Mouse (Mus musculus): ENCODE measurements around the gene Slc25a25.
"Not testable (repeated sequence)": the region's sequence is repeated elsewhere in the genome, so short reads cannot be mapped to it uniquely, and the experiment has no call there.

Gene Slc25a25

DNA sequence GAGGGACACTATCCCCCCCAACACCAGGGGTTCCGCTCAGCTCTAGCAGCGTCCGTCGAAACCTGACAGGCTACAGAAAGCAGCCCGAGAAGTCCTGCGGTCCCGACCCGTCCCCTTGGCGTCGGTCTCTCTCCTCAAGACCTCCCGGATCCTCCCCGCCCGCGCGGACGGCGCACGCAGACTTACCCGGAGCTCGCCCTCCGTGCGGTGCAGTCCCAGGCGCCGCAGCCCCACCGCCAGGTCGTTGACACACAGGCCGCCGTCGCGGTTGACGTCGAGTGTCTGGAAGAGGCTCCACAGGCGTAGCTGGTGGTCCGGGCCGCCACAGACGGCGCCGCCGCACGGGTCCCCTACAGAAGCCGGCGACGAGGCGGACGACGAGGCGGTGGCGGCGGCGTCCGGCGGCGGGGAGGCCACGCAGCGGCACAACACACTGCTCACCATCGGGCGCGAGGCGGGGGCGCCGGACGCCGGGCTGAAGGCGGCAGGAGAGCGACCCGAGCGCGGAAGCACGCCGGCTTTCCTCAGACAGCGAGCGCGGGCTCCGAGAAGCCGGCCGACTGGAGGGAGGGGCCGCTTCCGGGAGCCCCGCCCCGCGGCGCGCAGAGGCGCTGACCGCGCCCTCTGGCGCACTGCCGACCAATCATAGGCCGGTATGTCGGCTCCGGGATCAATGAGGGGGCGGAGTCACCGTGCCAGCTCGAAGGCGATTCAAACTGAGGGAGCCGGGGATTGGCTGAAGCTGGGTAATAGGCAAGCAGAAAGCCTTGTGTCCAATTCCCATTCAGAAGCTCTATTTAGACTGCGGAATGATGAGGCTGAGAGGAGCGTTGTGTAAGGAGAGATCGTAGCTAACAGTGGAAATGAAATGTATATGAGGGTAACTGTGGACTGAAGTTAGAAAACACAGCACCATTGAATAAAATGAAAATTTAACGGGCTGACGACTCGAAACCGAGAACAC, at the start of gene Slc25a25:
Slc25a25 (minus strand) TSS at position 565 of the 964 bp plus-strand sequence.
- peak; percentile 98 to 99 for DNase-seq

DNA sequence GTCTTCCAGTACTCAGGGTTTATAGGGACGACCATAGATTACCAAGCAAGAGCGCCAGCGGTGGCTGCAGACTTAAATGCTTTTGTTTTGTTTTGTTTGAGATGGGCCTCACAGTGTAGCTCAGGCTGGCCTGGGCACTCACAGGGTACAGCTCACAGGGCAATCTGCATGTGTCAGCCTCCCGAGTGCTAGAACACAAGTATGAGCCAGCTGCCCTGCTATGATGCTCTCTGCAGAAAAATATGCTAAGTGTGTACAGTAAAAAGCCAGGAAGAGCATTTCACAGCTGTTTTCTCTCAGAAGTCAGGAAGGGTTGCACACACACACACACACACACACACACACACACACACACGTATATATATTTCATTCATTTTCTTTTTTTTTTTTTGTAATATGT, 49.2 kb upstream of the Slc25a25 start:
- DNase-seq = no peak

DNA sequence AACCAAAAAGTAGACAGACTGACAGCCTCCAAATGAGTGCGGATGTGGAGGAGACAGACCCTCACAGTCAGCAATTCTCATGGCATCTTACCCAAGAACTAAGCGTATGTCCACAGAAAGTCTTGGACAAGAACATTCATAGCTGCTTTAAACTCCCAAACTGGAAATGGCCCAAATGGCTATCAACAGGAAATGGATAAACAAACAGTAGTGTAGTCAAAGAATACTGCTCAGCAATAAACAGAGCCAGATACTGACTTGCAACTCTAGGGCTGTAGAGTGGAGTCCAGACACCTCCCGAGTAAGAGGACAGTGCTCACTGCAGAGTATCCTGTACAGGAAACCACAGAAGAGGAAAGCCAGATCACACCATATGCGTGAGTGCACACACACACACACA, 48.1 kb upstream of the Slc25a25 start:
- DNase-seq = no peak

DNA sequence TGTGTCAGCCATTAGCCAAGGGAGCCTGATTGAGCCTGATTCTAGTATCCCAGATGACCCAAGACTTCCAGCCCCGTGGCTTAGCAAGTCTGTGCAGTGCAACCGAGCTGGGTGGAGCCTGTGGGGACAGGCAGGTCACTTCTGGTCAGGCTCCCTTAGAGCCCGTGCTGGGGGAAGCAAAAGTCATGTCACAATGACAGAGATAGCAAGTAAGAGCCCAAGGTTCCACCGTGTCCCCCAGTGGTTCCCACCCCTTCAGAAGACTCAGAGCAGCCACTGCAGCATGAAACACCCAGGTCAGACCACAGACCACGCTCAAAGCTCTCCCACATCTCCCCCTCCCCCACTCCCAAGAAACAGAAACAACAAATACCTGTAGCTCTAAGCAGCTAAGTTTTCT, 44.9 kb upstream of the Slc25a25 start:
- DNase-seq = no peak

DNA sequence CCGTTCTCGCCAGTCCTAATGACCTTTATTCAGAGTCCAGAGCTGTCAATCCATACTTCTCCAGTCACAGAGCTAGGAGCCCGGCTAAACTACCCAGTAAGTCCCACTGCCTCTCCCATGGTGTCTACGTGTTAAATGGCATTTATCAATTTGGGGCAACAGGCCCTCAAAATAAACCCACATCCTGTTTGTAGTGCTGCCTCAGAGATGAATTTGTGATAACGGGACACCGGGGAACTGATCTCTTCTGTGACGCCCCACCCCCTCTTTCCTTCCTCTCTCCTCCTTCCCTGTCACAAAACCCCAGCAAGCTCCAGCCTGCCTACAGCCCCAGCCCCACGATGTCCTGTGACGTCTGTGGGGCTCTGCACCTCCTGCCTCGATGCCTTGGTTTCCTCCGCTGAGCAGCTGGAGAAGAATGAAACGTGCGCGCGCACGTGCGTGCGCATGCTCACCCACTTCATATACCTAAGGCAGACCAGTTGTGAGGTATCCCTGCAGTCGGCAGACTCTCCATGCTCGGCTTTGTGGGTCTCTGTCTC, 44.0 kb upstream of the Slc25a25 start:
- DNase-seq = peak; percentile 32 to 56

DNA sequence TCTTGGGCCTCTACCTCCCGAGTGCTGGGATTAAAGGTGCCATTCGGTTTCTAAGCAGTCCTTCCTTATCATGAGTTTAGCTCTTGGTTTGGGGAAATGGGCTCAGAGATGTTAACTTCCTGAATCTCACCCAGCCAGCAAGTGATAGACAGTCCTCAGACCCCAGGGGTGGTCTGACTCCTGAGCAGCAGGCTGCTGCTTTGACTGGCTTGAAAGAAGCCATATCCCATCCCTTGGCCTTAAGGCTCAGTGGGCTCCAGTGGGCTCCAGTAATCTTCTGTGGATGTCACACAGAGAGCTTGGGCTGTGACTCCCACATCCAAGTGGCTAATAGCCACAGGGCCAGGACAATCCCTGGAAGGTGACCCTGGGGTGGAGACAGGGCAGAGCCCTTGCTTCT, 43.3 kb upstream of the Slc25a25 start:
- no peak for DNase-seq

DNA sequence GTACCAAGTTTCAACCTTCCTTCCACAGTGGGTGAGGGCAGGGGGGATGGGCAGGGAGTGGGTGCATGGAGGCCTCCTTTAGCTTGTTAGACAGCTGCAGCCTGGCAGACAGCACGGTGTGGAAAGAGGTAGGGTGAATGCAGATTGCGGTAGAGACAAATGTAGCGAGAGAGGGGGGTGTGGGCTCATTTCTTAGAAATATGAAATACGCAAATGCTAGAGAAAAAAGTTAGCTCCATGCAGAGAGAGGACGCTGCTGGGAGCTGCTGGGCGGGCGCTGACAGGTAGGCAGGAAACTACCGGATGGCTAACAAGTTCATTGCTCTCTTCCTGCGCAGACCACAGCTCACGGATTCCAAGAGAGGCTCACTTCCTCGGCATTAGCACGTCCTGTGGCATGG, 42.1 kb upstream of the Slc25a25 start:
- no peak for DNase-seq

DNA sequence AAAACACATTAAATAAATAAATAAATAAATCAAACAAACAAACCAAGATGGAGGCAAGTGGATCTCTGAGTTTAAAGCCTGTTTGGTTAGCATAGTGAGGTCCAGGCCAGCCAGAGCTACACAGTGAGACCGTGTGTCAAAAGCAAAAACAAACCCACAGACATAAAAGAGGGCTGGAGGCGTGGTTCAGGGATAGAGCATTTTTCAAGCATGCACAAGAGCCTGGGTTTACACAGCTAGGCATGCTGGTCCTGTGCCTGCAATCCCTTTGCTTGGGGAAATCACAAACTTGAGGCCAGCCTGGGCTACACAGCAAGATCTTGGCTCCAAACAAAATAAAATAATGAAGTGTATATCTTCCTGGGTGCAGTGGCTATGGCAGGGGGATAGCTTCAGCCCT, 41.4 kb upstream of the Slc25a25 start:
- no peak for DNase-seq

DNA sequence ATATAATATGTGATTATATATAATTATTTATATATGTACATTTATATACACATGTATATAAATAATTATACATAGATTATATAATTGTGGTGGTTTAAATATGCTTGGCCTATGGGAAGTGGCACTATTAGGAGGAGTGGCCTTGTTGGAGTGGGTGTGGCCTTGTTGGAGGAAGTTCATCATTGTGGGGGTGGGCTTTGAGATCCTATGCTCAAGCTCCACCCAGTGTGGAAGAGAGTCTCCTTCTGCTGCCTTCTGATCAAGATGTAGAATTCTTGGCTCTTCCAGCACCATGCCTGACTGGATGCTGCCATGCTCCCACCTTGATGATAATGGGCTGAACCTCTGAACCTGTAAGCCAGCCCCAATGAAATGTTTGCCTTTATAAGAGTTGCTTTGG, 39.5 kb upstream of the Slc25a25 start:
- not testable (repeated sequence) for DNase-seq

DNA sequence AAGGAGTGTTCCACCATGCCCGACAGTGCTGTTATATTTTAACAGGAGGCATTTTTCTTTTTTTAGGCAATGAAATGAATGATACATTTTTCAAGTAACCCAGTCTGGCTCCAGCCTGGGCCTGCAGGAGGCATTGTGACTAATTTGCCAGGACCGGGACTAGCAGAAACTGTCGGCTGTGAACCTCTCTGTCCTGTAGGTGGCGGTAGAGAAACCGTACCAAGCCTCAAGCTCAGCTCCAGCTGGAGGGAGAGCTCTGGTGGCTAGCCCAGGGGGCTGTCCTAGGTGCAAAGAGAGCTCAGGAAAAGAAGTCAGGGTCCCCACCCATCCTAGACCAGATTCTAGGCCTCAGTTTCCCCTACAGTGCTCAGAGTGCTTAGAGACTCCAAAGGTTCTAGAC, 37.4 kb upstream of the Slc25a25 start:
- DNase-seq = peak; percentile 86 to 92

DNA sequence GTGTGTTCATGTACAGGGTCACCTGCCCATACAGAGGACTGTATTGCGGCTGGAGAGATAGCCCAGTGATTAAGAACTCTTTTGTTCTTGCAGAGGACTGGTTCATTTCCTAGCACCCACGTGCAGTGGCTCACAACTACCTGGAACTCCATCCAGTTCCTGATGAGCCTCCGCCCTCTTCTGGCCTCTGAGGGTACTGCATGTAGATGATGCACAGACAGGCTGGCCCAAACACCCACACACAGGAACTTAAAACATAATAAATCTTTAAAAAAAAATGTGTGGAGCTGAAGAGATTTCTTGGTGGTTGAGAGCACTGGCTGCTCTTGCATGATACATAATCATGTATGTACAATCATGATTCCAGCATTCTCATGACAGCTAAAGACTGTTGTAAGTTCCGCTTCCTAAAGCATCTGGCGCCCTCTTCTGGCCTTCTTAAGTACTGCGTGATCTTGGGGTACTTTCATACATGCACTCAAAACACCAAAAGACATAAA, 35.9 kb upstream of the Slc25a25 start:
- DNase-seq = peak; percentile 97

DNA sequence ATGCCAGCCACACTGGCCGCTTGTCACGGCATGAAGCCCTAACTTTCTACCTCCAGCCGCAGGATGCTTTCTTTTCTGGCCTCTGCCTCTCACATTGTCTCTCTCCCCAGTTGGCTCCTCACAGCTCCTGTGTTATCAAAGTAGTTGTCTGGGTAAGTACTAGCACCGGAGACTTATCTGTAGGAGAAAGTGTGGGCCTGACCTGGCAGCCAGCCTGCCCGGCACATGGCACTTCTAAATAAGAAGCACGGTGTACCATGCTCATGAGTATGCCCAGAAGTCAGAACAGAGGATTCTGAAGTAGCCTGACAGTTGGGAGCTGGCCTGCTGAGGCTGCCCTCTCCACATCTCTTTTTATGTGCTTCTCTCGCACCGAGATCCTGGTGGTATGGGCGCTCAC, 34.9 kb upstream of the Slc25a25 start:
- no peak for DNase-seq

DNA sequence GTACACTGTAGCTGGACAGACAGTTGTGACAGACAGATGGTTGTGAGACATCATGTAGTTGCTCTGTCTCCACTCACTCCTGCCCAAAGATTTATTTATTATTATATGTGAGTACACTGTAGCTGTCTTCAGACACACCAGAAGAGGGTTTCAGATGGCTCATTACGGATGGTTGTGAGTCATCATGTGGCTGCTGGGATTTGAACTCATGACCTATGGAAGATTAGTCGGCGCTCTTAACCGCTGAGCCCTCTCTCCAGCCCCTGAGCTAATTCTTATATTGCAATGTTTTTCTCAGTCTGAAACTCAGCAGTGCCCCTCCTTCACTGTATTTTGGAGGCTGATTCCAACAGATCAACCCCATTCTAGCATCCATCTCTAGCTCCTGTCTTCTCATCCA, 34.5 kb upstream of the Slc25a25 start:
- DNase-seq = no peak

DNA sequence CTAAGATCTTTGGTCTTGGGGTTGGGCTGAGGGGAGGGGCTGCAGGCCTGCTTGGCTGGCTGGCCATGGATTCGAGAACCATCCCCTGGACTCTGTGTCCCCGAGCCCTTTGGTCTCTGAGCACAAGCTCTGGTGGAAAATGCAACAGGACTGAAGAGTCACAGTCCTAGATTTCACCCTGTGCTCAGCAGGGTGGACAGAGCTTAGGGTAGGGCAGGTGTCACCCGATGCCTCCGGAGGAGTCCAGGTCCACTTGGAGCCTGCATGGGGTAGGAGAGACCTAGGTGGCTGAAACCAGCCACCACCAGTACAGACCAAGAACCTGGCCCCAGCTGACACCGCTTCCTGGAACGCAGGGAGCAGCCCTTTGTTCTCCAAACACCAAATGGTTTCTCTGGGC, 33.7 kb upstream of the Slc25a25 start:
- peak in 1 of 2 experiments; percentile 45 for DNase-seq

DNA sequence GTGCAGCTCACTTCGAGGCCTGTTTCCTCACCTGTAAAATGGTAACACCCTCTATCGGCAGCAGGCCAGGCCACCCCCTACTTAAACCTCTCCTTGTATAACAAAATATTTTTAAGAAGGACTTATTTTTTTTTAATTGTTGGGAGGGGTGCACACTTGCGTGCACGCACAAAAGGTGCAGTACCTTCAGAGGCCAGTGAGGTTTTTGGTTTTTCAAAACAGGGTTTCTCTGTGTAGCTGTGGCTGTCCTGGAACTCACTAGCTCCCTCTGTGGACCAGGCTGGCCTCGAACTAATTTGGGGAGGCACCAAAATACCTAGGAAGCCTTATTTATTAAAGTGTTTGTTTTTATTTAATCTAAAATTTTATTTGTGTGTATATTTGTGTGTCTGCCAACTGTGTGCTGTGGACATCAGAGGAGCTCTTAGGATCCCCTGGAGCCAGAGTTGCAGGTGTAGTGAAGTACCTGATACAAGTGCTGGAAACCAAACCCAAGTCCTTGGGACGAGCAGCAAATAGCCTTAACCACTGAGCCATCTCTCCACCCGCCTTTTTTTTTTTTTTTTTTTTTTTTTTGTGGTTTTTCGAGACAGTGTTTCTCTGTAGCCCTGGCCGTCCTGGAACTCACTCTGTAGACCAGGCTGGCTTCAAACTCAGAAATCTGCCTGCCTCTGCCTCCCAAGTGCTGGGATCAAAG, 32.1 kb upstream of the Slc25a25 start:
- peak in 1 of 2 experiments; percentile 54 for DNase-seq

DNA sequence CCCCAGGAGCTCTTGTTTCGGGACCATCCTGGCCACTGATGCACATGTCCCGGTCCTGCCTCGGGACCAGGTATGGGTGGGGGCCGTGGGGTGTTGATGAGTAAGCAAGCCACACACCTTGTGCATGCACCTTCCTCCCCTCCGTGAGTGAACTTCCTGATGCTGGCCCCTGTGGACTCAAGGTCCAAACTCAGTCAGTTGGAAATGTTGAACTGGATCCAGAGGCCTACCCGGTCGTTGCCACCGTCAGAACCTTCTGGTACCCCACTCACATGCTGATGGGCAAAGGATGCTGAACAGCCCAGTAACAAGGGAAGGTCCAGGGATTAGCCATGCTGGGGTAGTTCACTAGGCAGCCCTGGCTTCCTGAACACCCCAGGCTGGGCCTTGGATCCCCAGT, 31.1 kb upstream of the Slc25a25 start:
- peak in 1 of 2 experiments; percentile 50 for DNase-seq

DNA sequence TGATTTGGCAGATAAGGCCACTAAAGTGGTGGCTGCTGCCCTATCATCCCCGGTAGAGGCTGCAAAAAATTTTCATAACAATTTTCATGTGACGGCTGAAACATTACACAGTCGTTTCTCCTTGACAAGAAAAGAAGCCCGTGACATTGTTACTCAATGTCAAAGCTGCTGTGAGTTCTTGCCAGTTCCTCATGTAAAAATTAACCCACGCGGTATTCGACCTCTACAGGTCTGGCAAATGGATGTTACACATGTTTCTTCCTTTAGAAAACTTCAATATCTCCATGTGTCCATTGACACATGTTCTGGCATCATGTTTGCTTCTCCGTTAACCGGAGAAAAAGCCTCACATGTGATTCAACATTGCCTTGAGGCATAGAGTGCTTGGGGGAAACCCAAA, 24.1 kb upstream of the Slc25a25 start:
- not testable (repeated sequence) for DNase-seq

DNA sequence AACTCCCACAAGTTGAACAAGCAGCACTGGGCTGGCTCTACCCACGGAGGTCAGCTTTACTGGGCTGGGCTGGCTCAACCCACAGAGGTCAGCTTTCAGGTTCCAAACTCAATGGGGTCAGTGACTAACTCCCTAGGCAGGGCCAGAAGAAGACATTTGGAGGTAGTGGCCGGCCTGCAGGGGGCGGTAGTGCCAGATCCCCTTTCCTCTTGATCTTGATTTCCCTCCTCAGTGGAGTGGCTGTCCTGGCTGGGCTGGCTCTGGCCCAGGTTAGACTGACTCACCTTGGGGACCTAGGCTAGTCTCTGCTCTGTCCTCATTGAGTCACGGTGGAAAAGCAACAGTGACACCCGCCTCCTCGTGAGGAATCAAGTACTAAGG, 20.4 kb upstream of the Slc25a25 start:
- no peak for DNase-seq

DNA sequence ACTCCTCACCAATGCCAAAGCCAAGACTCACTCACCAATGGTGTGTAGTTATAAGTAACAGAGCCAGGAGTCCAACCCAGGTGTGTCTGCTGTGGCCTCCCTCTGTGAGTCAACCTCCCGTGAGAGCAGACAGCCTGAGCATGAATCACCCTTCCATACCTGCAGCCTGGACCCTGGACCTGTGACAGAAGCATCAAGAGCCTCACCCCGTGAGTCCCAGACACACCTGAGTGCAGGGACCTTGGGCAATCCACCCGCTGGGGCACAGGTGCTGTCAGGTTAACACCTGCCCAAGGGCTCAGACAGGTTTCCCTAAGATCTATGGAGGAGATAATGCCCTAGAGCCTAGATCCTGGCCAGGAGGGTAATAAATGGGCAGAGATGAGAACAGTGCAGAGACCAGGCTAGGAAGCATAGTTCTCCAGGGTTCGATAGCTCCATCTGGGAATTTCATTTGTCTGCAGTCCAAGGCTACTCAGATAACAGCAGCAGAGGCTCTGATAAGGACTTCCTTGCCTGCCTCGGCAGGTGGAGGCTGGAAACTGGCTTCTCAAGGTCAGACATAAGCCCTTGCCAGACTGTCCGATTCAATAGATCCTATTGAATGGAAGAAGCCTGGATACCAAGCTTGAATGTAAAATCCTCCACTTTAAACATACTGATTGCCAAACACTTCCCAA, 19.9 kb upstream of the Slc25a25 start:
- no peak for DNase-seq

DNA sequence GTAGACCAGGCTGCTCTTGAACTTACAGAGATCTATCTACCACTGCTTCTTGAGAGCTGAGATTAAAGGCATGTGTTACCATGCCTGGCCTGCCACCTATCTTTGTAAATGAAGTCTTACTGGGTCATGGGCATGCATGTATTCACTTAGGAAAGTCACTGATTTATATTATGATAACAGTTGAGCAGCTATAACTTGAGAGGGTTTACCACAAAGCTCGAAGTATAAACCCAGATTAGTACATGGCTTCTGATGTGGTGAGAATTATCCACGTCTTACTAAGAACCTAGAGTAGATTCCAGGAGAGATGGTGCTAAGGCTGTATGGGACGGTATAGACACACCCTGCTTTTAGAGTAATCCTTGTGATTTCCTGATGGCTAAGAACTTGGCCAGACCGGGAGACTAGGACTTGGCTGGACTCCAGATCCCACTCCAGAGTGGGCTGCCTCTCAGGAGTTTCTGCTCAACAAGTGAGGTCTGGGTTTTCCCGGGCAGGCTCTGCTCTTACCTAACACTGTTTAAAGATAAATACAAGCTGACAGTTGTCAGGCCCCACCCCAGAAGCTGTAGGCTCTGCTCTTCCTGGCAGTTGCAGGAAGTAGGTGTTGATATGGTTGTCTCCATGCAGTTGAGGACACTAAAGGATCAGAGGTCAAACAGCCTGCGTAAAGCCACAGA, 13.1 kb upstream of the Slc25a25 start:
- DNase-seq = peak; percentile 41 to 58

DNA sequence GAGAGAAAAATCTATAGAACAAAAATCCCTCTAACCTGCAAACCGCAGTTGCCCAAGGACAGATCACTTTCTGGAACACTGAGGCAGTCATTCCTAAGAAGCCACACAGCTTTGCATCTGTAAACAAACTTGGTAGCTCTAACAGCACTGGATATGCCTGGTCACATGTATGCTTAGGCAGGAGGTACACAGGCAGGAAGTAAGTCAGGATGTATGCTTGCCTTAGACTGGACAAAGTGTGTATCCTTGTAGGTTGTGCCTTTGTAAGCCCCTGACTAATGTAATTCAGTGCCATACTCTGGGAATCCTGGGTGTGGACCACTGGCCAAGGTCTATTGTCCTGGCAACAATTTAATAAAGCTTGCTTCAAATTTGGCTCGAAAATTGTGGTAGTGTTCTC, 12.5 kb upstream of the Slc25a25 start:
- no peak for DNase-seq

DNA sequence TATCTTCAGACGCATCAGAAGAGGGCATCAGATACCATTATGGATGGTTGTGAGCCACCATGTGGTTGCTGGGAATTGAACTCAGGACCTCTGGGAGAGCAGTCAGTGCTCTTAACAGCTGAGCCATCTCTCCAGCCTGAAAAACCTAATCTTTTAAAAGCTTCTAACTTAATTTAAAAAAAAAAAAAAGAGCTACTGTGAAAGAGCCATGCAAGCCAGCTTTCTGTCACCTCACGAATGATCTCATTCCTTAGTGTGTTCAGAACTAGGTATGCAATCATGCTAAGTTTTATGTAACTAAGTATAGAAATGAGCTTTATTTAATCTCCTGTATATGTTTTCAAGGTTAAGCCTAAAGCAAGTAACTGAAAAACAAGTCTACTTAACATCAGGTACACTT, 8.4 kb upstream of the Slc25a25 start:
- DNase-seq = no peak

All from kidney, postnatal 4 days (tissue).